Mouse (Mus musculus) neural tube, embryonic 14.5 days (tissue): ENCODE data around the gene Lin28b. TPM values are rescaled to one million over a fixed set of nuclear protein-coding genes. Genes with fewer than 3 reads are reported as not detected.
A peak's percentile ranks its signal among the peaks of the same experiment; 100 is the strongest.

Experiments
- ATAC-seq: fragments of 200-750 bp; cut with Nextera tagmentation; 2 replicates; pipeline ENCODE4 v1.8.0; 2017; ENCODE audit warnings: low read depth, mild to moderate bottlenecking, moderate TSS enrichment, moderate library complexity
- H3K27ac ChIP-seq: fragments of 300-500 bp; sonication (generic); 2 replicates; pipeline ENCODE4 v1.5.1; 2014; ENCODE audit warnings: low read depth, mild to moderate bottlenecking, control low read depth, low read length, moderate library complexity, mixed read lengths
- H3K27me3 ChIP-seq: fragments of 300-500 bp; sonication (generic); 2 replicates; pipeline ENCODE4 v1.6.1; 2014; ENCODE audit warnings: low read length; ENCODE audit not compliant: control insufficient read depth, insufficient read depth
- H3K36me3 ChIP-seq: fragments of 300-500 bp; sonication (generic); 2 replicates; pipeline ENCODE4 v1.6.1; 2014; ENCODE audit warnings: low read length, mixed read lengths; ENCODE audit not compliant: control insufficient read depth, insufficient read depth
- H3K4me1 ChIP-seq: fragments of 300-500 bp; sonication (generic); 2 replicates; pipeline ENCODE4 v1.6.1; 2014; ENCODE audit warnings: low read length; ENCODE audit not compliant: control insufficient read depth, insufficient read depth
- H3K4me2 ChIP-seq: fragments of 300-500 bp; sonication (generic); 2 replicates; pipeline ENCODE4 v1.6.1; 2014; ENCODE audit warnings: mild to moderate bottlenecking, low read depth, low read length, control low read depth
- H3K4me3 ChIP-seq: fragments of 300-500 bp; sonication (generic); 2 replicates; pipeline ENCODE4 v1.5.1; 2014; ENCODE audit warnings: low read depth, low read length, control low read depth, mixed read lengths
- H3K9ac ChIP-seq: fragments of 300-500 bp; sonication (generic); replicated peaks from 2 replicates; pipeline ENCODE4 v1.6.1; 2014; ENCODE audit warnings: low read depth, mild to moderate bottlenecking, control low read depth, low read length, mixed read lengths
- H3K9me3 ChIP-seq: fragments of 300-500 bp; sonication (generic); 2 replicates; pipeline ENCODE4 v1.6.1; 2016; ENCODE audit warnings: low read length; ENCODE audit not compliant: control insufficient read depth
- WGBS: fragments of 180-500 bp; shearing (Covaris S2); extraction: QIAGEN DNeasy Blood & Tissue Kit; methylation state at CpG from one replicate; pipeline ENCODE4 v1.1.7; 2014; 5-methylcytosine and 5-hydroxymethylcytosine counted together
- polyA plus RNA-seq: library from polyadenylated mRNA; unstranded; fragments of >200 nt; fragmentation: Nextera tagmentation; extraction: Ambion mirVana; gene quantifications from 2 replicates; pipeline ENCODE4 v1.2.1, GENCODE M21; 2014

The Lin28b gene
- 12.7 and 12.9 TPM in 2 replicates for polyA plus RNA-seq

GRCm38 (mm10) chr10:45485761-45486602 is at the start of gene Lin28b:
TSS of gene Lin28b (minus strand) at chr10:45486395.
- no peaks in the 10 kb centered on the region for H3K4me1 ChIP-seq
- H3K27me3 ChIP-seq, result no peaks in the 10 kb centered on the region
- peak within 1 kb of the TSS; percentile 70 for H3K4me2 ChIP-seq
- peak within 1 kb of the TSS; percentile 94 for H3K27ac ChIP-seq
- no peaks in the 10 kb centered on the region for H3K36me3 ChIP-seq
- H3K9me3 ChIP-seq, result no peaks in the 10 kb centered on the region
- under 1% methylated on average over 92 of the region's 139 CpGs for WGBS
- peak within 1 kb of the TSS; percentile 71 for H3K4me3 ChIP-seq
- peak; percentile 95 for ATAC-seq
- peak within 1 kb of the TSS; percentile 77 for H3K9ac ChIP-seq

- no peak overlapping the region for H3K4me3 ChIP-seq
- H3K36me3 ChIP-seq, result no peaks in the 10 kb centered on the region
- WGBS, result 77% methylated on average over 2 of the region's 2 CpGs
- H3K27ac ChIP-seq, result no peak overlapping the region
- no peak overlapping the region for H3K9ac ChIP-seq
- H3K4me2 ChIP-seq, result no peak overlapping the region
- no peaks in the 10 kb centered on the region for H3K9me3 ChIP-seq
- ATAC-seq, result no peak
- no peaks in the 10 kb centered on the region for H3K4me1 ChIP-seq
- no peaks in the 10 kb centered on the region for H3K27me3 ChIP-seq
Observed at GRCm38 (mm10) chr10:45511764-45512163, 25.6 kb upstream of the Lin28b start.

- H3K4me3 ChIP-seq, result no peak overlapping the region
- no peak overlapping the region for H3K27ac ChIP-seq
- H3K4me2 ChIP-seq, result no peak overlapping the region
- no peaks in the 10 kb centered on the region for H3K36me3 ChIP-seq
- no peak for ATAC-seq
- no peaks in the 10 kb centered on the region for H3K9me3 ChIP-seq
- H3K27me3 ChIP-seq, result no peaks in the 10 kb centered on the region
- no peaks in the 10 kb centered on the region for H3K4me1 ChIP-seq
- 92% methylated on average over 3 of the region's 3 CpGs for WGBS
- H3K9ac ChIP-seq, result no peak overlapping the region
Observed at GRCm38 (mm10) chr10:45510662-45511061, 24.5 kb upstream of the Lin28b start.

GRCm38 (mm10) chr10:45500259-45500658 is 14.1 kb upstream of the Lin28b start:
- ATAC-seq, result no peak
- H3K9ac ChIP-seq, result no peak overlapping the region
- H3K9me3 ChIP-seq, result no peaks in the 10 kb centered on the region
- WGBS, result 93% methylated on average over 1 of the region's 1 CpGs
- no peak overlapping the region for H3K4me3 ChIP-seq
- no peaks in the 10 kb centered on the region for H3K27me3 ChIP-seq
- H3K4me1 ChIP-seq, result no peaks in the 10 kb centered on the region
- no peaks in the 10 kb centered on the region for H3K36me3 ChIP-seq
- no peak overlapping the region for H3K4me2 ChIP-seq
- no peak overlapping the region for H3K27ac ChIP-seq

GRCm38 (mm10) chr10:45486603-45486946 is 380 bp upstream of the Lin28b start:
- peak overlapping the region; percentile 77 for H3K9ac ChIP-seq
- H3K36me3 ChIP-seq, result no peaks in the 10 kb centered on the region
- H3K27me3 ChIP-seq, result no peaks in the 10 kb centered on the region
- WGBS, result 0% methylated on average over 20 of the region's 40 CpGs
- peak overlapping the region; percentile 71 for H3K4me3 ChIP-seq
- no peaks in the 10 kb centered on the region for H3K4me1 ChIP-seq
- H3K27ac ChIP-seq, result peak overlapping the region; percentile 94
- no peak; the same call in 1 of the 2 replicates for ATAC-seq
- H3K9me3 ChIP-seq, result no peaks in the 10 kb centered on the region
- H3K4me2 ChIP-seq, result peak overlapping the region; percentile 70

GRCm38 (mm10) chr10:45485226-45485760 is 902 bp downstream of the Lin28b start:
- no peak for ATAC-seq
- Histone ChIP-seq H3K4me3 (peak overlapping the region; percentile 71), H3K4me2 (peak overlapping the region; percentile 70), H3K27ac (peak overlapping the region; percentile 94), H3K4me1 (no peaks in the 10 kb centered on the region), H3K9ac (peak overlapping the region; percentile 77), H3K27me3 (no peaks in the 10 kb centered on the region), H3K36me3 (no peaks in the 10 kb centered on the region), H3K9me3 (no peaks in the 10 kb centered on the region)
- WGBS, result under 1% methylated on average over 32 of the region's 32 CpGs

GRCm38 (mm10) chr10:45483210-45483609 is 3.0 kb downstream of the Lin28b start:
- H3K27me3 ChIP-seq, result no peaks in the 10 kb centered on the region

GRCm38 (mm10) chr10:45473663-45474333 is 12.4 kb downstream of the Lin28b start:
- H3K27ac ChIP-seq, result no peak overlapping the region
- 2% methylated on average over 21 of the region's 21 CpGs for WGBS
- no peak for ATAC-seq
- H3K36me3 ChIP-seq, result no peaks in the 10 kb centered on the region
- H3K9ac ChIP-seq, result no peak overlapping the region
- H3K4me1 ChIP-seq, result peaks cover 15% of the 10 kb centered on the region; the same call in 1 of the 2 replicates
- peak overlapping the region; percentile 38; the same call in 1 of the 2 replicates for H3K4me2 ChIP-seq
- no peaks in the 10 kb centered on the region for H3K27me3 ChIP-seq
- peak overlapping the region; percentile 13; the same call in 1 of the 2 replicates for H3K4me3 ChIP-seq
- no peaks in the 10 kb centered on the region for H3K9me3 ChIP-seq

More at GRCm38 (mm10) chr10:45483210-45483609, 3.0 kb downstream of the Lin28b start:
- H3K4me2 ChIP-seq, result no peak overlapping the region
- no peaks in the 10 kb centered on the region for H3K4me1 ChIP-seq
- H3K4me3 ChIP-seq, result no peak overlapping the region
- no peaks in the 10 kb centered on the region for H3K36me3 ChIP-seq
- no peak overlapping the region for H3K9ac ChIP-seq
- no peaks in the 10 kb centered on the region for H3K9me3 ChIP-seq
- H3K27ac ChIP-seq, result no peak overlapping the region
- ATAC-seq, result no peak
- 66% methylated on average over 2 of the region's 2 CpGs for WGBS

GRCm38 (mm10) chr10:45473143-45473484 is 13.1 kb downstream of the Lin28b start:
- no peak for ATAC-seq
- no peak overlapping the region for H3K4me3 ChIP-seq
- H3K4me2 ChIP-seq, result no peak overlapping the region
- H3K27me3 ChIP-seq, result no peaks in the 10 kb centered on the region
- 8% methylated on average over 5 of the region's 5 CpGs for WGBS
- H3K36me3 ChIP-seq, result no peaks in the 10 kb centered on the region
- H3K4me1 ChIP-seq, result peaks cover 15% of the 10 kb centered on the region; the same call in 1 of the 2 replicates
- no peaks in the 10 kb centered on the region for H3K9me3 ChIP-seq
- H3K9ac ChIP-seq, result no peak overlapping the region
- no peak overlapping the region for H3K27ac ChIP-seq
